Mouse (Mus musculus): ENCODE results near the gene Il12rb1. TPM values are rescaled to one million over a fixed set of nuclear protein-coding genes. Genes with fewer than 3 reads are reported as not detected.

Il12rb1 gene
- polyA plus RNA-seq, 1 experiment from 2014 or later: 0.20 TPM

DNA sequence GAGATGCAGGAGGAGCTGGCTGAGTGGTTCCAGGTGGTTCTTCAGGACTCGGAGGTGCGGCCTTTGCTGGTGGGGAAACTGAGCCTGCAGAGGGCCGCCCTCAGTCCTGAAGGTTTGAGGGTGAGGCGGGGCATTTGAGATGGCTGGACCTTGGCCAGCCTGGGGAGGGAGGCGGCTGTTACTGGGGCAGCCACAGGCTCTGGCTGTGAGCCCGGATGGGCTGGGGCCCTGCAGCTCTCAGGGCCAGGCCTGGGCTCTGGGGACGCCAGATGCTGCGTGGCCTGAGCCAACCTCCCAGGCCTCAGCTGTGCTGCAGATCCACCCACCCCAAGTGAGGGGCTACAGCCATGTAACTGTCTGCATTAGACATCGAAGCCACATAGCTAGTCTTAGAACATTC is 34.4 kb upstream of the Il12rb1 start:
- no peak for DNase-seq
- Histone ChIP-seq H3K4me3 (replicated peaks) (no peak overlapping the region), H3K4me2 (no peak overlapping the region), H3K36me3 (peaks cover 61% of the 10 kb centered on the region), H3K9ac (peak overlapping the region; percentile 40), H3K9me3 (replicated peaks) (no peaks in the 10 kb centered on the region), H3K27ac (0 out of 2 replicates have a peak overlapping the region, but pooled peaks have one; percentile 24), H3K27me3 (no peaks in the 10 kb centered on the region), H3K4me1 (replicated peaks) (peaks cover 77% of the 10 kb centered on the region)
- 80% methylated on average over 9 of the region's 9 CpGs for WGBS (ENCODE audit: insufficient replicate concordance)
- no peak for ATAC-seq (ENCODE audit: low read depth)

DNA sequence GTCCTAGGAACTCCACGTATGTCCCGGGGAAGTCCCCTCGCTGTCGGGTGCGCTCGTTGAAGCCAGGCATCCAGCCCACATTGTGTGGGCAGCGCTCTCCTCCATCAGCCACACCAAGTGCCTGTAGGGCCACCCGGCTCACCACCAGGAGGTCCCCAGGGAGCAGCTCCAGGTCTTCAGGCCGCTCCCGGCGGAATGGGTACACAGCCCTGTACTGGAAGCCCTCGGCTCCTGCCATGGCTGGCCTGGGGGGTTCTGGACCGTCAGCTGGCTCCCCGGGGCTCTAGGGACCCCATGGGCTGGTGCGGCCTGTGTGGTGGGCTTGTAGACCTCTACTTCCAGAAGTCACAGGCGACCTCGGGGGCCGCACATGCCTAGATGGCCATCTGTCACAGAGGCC is 33.5 kb upstream of the Il12rb1 start:
- Histone ChIP-seq H3K9ac (0 out of 2 replicates have a peak overlapping the region, but pooled peaks have one; percentile 96), H3K4me3 (replicated peaks) (no peak overlapping the region), H3K36me3 (peaks cover 66% of the 10 kb centered on the region), H3K4me1 (replicated peaks) (peaks cover 73% of the 10 kb centered on the region), H3K9me3 (replicated peaks) (no peaks in the 10 kb centered on the region), H3K27ac (no peak overlapping the region), H3K4me2 (no peak overlapping the region), H3K27me3 (no peaks in the 10 kb centered on the region)
- 86% methylated on average over 18 of the region's 18 CpGs for WGBS (ENCODE audit: insufficient replicate concordance)
- ATAC-seq (ENCODE audit: low read depth) (no peak), DNase-seq (no peak)

DNA sequence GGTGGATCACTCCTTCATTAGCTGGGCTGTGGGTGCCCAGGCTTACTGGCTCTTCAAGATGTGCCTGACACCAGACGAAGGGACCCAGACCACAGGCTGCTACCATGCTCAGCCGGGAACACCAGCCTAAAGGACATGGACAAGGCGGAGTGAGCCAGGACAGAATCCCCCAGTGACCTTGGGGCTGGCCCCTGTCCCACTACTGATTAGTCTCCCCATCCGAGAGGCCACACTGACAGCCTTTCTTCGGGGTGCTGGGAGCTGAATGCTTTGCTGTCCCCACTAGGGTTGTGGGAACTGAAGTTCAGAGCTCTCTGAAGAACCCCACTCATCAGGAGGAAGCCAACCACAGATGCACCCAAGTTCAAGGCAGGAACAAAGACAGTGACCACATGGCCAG is 33.0 kb upstream of the Il12rb1 start:
- peak overlapping the region; percentile 81 for H3K4me3 ChIP-seq (replicated peaks)
- peaks cover 73% of the 10 kb centered on the region for H3K4me1 ChIP-seq (replicated peaks)
- H3K27ac ChIP-seq: 0 out of 2 replicates have a peak overlapping the region, but pooled peaks have one; percentile 94
- peaks cover 69% of the 10 kb centered on the region for H3K36me3 ChIP-seq
- H3K4me2 ChIP-seq: peak overlapping the region; percentile 100
- no peaks in the 10 kb centered on the region for H3K9me3 ChIP-seq (replicated peaks)
- peak overlapping the region; percentile 96 for H3K9ac ChIP-seq
- DNase-seq (no peak), ATAC-seq (ENCODE audit: low read depth) (no peak)
- no peaks in the 10 kb centered on the region for H3K27me3 ChIP-seq
- WGBS (ENCODE audit: insufficient replicate concordance): 75% methylated on average over 5 of the region's 5 CpGs

DNA sequence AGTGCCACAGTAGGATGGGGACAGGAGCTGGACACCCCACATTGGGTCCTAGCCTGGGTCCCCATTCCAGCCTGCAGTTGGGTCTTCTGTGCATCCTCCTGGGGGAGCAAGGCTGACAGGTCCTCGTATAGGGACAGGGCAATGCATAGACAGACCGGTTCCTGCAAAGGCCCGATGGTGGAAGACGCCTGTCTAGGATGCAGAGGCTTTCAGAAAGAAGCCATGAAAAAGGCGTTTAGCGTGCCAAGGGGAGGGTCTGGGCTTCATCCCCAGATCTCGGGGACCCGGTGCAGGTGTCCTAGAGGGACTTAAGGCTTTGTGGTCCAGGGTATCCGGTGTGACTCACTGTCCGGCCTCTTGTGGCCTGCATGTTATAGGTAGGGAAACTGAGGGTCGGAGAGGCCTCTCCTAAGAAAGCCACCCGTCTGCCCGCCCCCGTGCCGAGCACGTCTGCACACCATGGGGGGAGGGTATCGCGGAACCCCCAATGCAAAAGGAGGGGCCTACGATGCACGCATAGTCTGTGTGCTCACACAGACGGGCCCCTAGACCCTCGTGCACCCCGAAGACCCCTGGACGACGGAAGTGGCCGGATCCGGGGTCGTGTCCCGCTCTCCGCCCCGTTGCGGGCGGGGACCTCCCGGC is 32.3 kb upstream of the Il12rb1 start:
- 3% methylated on average over 34 of the region's 34 CpGs for WGBS (ENCODE audit: insufficient replicate concordance)
- peak overlapping the region; percentile 100 for H3K4me2 ChIP-seq
- peak overlapping the region; percentile 94 for H3K27ac ChIP-seq
- H3K36me3 ChIP-seq: peaks cover 69% of the 10 kb centered on the region
- no peaks in the 10 kb centered on the region for H3K27me3 ChIP-seq
- H3K9me3 ChIP-seq (replicated peaks): no peaks in the 10 kb centered on the region
- DNase-seq (no peak), ATAC-seq (ENCODE audit: low read depth) (no peak)
- H3K4me3 ChIP-seq (replicated peaks): peak overlapping the region; percentile 81
- peaks cover 68% of the 10 kb centered on the region for H3K4me1 ChIP-seq (replicated peaks)
- peak overlapping the region; percentile 96 for H3K9ac ChIP-seq

DNA sequence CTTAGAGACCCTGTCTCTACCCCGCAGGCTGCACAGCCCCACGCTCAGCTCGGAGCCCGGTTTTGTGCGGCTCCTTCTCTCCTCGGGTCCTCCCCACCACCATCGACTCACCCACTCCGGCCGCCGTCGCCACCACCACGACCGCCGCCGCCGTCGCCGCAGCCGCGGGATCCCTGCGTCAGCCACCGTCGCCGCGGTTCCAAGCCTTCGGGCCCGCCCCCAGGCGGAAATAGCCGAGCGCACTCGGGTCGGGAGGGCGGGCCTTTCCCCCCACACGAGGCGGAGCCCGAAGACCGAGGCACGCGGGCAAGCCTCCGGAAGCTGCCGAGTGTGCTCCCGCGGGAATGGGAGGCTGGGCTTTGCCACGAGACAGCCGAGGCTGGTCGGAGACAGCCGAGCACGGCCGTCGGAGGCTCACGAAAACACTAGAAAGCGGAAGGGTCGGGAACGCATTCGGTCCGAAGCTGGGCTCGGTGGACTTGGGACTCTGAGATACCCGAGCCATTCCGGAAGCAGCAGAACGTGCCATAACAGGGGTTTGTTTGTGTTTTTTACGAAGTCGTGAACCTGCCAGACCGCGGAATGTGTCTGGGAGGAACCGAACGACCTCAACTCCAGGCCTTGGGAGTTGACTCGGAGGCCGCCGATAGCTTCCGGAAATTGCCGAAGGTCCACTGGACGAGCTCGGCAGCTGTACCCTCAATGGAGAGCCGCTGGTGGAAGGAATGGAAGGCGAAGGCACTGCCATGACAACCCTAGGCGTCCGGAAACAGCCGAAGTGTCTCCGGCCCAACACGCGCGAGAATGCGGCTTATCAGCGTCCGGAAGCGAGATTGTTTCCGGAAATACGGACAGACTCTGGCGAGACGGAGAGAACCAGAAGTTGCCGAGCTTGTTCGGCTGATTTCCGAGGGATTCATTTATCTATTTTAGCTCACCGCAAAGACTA is 31.5 kb upstream of the Il12rb1 start, which contains the start of gene Pik3r2:
Pik3r2 (minus strand) TSS at position 218 of the 949 bp plus-strand sequence.
- Histone ChIP-seq H3K27me3 (no peaks in the 10 kb centered on the region), H3K9ac (peak within 1 kb of the TSS; percentile 96), H3K27ac (peak within 1 kb of the TSS; percentile 94), H3K9me3 (replicated peaks) (no peaks in the 10 kb centered on the region), H3K4me1 (replicated peaks) (peaks cover 61% of the 10 kb centered on the region), H3K4me2 (peak within 1 kb of the TSS; percentile 100), H3K36me3 (peaks cover 69% of the 10 kb centered on the region), H3K4me3 (replicated peaks) (peak within 1 kb of the TSS; percentile 81)
- peak; percentile 95 for DNase-seq
- WGBS (ENCODE audit: insufficient replicate concordance): under 1% methylated on average over 94 of the region's 94 CpGs
- ATAC-seq (ENCODE audit: low read depth): peak; percentile 85

DNA sequence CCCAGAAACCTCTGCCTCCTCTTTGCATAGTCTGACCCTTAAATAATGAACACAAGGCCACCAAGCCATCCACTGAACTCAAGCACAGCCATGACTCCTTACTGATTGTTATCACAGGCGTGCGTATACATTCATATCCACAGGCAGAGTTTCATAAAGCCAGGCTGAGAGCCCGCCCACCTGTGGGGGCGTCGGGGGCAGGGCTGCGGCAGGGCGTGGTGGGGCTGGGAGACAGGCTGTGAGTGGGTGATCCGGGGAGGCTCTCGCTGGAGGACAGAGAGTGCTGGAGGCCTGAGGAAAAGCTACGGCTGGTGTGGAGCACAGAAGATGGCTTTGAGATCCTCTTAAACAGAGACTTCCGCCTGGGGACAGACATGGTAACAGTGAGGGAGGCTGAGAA is 28.2 kb upstream of the Il12rb1 start:
- no peaks in the 10 kb centered on the region for H3K9me3 ChIP-seq (replicated peaks)
- no peak for ATAC-seq (ENCODE audit: low read depth)
- WGBS (ENCODE audit: insufficient replicate concordance): 56% methylated on average over 11 of the region's 11 CpGs
- no peak overlapping the region for H3K9ac ChIP-seq
- H3K4me1 ChIP-seq (replicated peaks): peaks cover 39% of the 10 kb centered on the region
- peak overlapping the region; percentile 18; the same call in 1 of the 2 replicates for H3K27ac ChIP-seq
- DNase-seq: no peak
- H3K4me3 ChIP-seq (replicated peaks): no peak overlapping the region
- H3K4me2 ChIP-seq: no peak overlapping the region
- peaks cover 71% of the 10 kb centered on the region for H3K36me3 ChIP-seq
- H3K27me3 ChIP-seq: no peaks in the 10 kb centered on the region

DNA sequence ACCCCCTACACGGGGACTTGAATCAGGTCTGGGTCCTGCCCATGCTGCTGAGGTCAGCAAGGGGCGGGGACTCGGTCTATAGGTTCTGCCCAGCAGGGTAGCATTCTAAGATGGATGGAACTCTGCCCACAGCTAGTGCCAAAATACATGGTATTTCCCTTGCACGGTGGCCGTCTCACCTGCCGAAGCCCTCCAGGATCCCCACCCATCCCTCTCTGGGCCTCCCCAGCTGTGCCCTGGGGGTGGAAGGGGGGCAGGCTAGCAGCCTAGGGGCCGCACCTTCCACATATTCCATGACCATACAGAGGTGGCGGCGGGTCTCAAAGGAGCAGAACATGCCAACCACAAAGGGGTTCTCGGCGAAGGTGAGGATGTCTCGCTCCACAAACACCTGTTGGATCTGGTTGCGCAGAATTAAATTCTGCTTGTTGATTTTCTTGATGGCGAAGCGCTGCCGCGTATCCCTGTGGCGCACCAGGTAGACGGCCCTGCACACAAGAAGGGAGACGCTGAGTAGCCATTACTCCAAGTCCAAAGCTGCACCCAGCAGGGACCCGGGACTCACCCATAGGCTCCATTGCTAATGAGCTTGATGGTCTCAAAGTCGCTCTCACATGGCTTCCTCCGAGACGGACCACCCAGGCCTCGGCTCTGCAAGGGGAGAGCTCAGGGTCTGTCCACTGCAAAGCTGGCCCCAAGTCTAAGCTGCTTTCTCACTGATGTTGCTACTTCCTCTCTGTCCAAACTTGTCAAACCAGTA is 21.8 kb upstream of the Il12rb1 start:
- no peaks in the 10 kb centered on the region for H3K27me3 ChIP-seq
- ATAC-seq (ENCODE audit: low read depth): no peak
- no peak overlapping the region for H3K27ac ChIP-seq
- no peak overlapping the region for H3K4me3 ChIP-seq (replicated peaks)
- H3K4me2 ChIP-seq: no peak overlapping the region
- H3K9me3 ChIP-seq (replicated peaks): no peaks in the 10 kb centered on the region
- no peak for DNase-seq
- H3K4me1 ChIP-seq (replicated peaks): peaks cover 57% of the 10 kb centered on the region
- H3K36me3 ChIP-seq: peaks cover 85% of the 10 kb centered on the region
- H3K9ac ChIP-seq: no peak overlapping the region
- 90% methylated on average over 25 of the region's 25 CpGs for WGBS (ENCODE audit: insufficient replicate concordance)

DNA sequence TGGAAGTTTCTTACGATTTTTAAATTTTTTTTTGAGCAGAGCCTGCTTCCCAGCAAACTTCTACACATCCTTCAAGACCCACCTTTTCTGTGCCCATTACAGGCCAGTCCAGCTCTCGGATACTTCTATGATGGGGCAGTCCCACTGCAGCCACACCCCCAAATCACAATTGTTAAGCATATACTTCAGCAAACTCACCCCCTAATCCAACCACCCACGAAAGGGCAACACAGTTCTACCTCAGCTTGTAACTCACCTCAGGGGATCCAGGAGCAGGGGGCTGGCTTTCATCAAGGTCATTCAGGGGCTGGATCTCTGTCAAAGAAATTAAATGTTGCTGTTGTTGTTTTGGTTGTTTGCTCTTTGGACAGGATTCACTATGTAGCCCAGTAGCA is 21.2 kb upstream of the Il12rb1 start:
- H3K9me3 ChIP-seq (replicated peaks): no peaks in the 10 kb centered on the region
- 89% methylated on average over 3 of the region's 3 CpGs for WGBS (ENCODE audit: insufficient replicate concordance)
- H3K4me2 ChIP-seq: 0 out of 2 replicates have a peak overlapping the region, but pooled peaks have one; percentile 29
- no peaks in the 10 kb centered on the region for H3K27me3 ChIP-seq
- H3K9ac ChIP-seq: no peak overlapping the region
- no peak for ATAC-seq (ENCODE audit: low read depth)
- peaks cover 79% of the 10 kb centered on the region for H3K36me3 ChIP-seq
- H3K27ac ChIP-seq: no peak overlapping the region
- H3K4me1 ChIP-seq (replicated peaks): peaks cover 63% of the 10 kb centered on the region
- no peak overlapping the region for H3K4me3 ChIP-seq (replicated peaks)
- DNase-seq: no peak

DNA sequence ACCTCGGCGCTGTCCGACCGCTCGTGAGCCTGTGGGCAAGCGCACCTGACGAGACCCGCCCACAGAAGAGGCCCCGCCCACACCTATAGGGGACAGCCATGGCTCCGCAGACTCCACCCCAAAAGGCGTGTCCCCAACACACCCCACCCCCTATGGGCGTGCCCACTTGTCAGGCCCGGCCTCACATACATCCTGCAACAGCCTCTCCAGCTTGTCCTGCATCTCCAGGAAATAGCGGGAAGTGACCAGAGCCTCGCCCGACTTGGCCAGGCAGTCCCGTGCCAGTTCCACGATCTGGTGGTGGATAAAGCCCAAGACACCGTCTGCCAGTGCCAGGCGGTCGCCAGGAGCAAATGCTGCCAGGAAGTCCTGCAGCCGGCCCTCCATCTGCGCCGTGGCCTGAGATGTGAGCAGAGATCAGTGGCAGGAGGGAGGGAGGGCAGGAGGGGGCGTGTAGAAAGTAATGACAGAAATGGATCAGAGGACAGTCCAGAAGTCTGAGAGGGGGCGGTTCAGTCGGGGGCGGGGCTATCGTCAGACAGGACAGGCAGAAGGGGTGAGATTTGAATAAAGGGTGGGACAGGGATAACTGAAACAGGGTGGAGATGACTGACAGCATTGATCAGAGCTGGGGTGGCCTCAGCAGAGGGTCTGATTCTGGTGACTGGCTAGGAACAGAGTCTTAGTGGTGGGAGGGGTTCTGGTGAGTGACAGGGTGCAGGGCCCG is 20.1 kb upstream of the Il12rb1 start:
- Histone ChIP-seq H3K9ac (no peak overlapping the region), H3K4me3 (replicated peaks) (no peak overlapping the region), H3K36me3 (peaks cover 69% of the 10 kb centered on the region), H3K27ac (no peak overlapping the region), H3K9me3 (replicated peaks) (no peaks in the 10 kb centered on the region), H3K4me2 (peak overlapping the region; percentile 29; the same call in 1 of the 2 replicates), H3K27me3 (0 out of 2 replicates have a peak, but pooled peaks cover 2% of the 10 kb centered on the region), H3K4me1 (replicated peaks) (peaks cover 73% of the 10 kb centered on the region)
- DNase-seq: peak; percentile 68
- WGBS (ENCODE audit: insufficient replicate concordance): 63% methylated on average over 30 of the region's 30 CpGs
- ATAC-seq (ENCODE audit: low read depth): no peak

DNA sequence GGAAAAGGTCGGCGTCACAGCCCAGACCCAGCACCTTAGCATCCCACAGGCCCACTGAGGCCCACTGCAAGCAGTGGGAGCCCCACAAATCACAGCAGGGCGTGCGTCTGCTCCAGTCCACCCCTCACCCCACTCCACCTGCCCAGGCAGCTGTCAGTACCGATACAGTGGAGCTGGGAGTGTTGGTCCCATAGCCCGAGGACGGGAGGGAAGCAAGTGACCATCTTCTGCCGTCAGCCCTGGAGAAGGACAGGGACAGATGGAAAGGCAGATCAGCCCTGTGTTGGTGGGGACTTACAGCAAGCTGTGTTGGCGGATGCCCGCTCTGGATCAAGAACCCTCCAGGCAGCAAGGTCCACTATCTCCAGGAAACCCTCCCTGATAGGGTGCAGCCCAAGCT is 19.2 kb upstream of the Il12rb1 start:
- no peak overlapping the region for H3K4me2 ChIP-seq
- no peak overlapping the region for H3K27ac ChIP-seq
- H3K4me1 ChIP-seq (replicated peaks): peaks cover 83% of the 10 kb centered on the region
- H3K27me3 ChIP-seq: peaks cover 11% of the 10 kb centered on the region
- 80% methylated on average over 10 of the region's 10 CpGs for WGBS (ENCODE audit: insufficient replicate concordance)
- H3K36me3 ChIP-seq: peaks cover 59% of the 10 kb centered on the region
- H3K4me3 ChIP-seq (replicated peaks): no peak overlapping the region
- H3K9ac ChIP-seq: no peak overlapping the region
- DNase-seq (no peak), ATAC-seq (ENCODE audit: low read depth) (no peak)
- no peaks in the 10 kb centered on the region for H3K9me3 ChIP-seq (replicated peaks)
